Mouse (Mus musculus) brain, embryonic 18.5 days (tissue): ENCODE measurements at regions not wholly inside any gene's neighbourhood (a gene's known extent, or its start where the extent isn't known, plus 50 kb on each side); places are given as distances from the start of the nearest gene placed in this dataset.

Experiments used
- DNase-seq: peaks from one replicate; pipeline ENCODE4 v3.0.0-alpha.2; 2012; ENCODE audit warnings: low read depth, low spot score

DNA sequence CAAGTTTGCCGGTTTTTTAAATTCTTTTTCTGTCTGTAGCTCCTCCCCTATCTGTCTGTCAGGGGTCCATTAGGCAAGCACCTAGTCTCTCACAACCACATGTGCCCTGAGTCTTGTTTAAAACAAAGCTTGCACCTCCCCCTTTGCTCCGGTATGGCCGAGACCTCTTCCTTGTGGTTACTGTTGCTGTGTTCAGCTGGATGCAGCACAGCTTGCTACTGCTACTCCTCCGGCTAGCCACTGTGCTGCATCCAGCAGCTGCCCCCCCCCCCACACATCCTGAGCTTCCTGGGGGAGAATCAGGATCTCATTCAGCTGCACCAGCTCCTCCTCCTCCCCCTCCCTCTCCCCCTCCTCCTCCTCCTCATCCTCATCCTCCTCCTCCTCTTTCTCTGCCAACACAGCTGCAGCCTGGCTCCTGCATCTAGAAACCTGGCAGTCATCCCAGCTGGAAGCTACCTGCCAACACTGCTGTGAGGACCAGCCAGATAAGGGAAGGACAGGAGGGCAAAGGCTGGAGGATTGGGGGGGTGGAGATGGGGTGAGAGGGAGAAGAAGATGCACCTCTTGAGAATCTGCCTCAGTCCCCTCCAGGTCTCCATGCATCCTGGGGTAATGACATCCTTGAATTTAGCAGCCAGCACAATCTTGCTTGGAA is 114.8 kb upstream of the Tmem260 start:
- no peak for DNase-seq

DNA sequence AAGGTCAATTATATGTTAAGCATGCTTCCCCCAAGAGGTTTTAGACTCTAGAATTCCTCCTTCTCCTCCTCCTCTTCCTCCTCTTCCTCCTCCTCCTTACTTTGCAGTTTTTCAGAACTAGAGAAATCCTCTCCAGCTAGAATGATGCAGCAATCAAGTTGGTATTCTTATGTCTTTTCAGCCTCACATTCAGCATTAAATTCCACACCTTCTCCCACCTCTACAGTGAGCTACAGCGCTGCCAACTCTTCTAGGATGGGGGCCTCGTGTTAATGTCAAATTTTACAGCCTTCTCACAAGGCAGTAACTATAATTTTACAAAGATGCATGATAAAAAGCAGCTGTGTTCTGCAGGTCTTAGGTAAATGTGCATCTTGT is 114.3 kb upstream of the Tmem260 start:
- no peak for DNase-seq

DNA sequence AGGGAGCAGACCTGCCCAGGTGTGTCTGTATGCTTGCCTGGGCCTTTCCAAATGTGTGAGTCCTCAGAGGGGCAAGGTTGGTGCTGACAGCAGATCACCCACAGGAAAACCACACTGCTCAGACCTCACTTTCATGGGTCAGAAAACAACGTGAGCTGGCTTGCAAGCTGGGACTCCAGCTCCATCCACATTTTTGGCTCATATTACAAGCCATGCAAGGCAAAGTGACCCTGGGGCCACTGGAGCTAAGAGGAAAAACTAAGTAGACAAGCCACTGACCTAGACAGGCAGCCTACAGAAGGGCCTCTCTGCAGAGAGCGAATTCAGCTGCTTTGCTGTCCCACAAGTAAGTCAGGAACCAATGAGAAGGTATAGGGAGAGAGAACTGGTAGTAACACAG is 113.7 kb upstream of the Tmem260 start:
- DNase-seq = no peak

DNA sequence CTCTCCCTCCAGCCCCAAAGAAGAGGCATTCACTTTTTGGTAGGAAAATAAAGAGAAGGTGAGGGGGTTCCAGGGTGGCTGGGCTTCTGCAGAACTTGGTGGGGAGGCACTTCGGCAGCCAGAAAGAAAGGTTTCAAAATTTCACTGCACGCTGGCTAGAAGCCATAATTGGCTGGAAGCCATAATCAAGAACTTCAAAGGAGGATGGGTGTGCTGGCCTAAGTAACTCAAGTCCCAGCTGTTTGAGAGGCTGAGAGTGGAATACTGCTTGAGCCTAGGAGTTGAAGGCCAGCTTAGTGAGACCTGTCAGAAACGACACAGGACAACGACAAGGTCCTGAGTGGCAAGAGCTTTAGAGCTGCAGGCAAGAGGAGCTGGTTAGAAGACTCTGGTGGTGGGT is 113.3 kb upstream of the Tmem260 start:
- no peak for DNase-seq

DNA sequence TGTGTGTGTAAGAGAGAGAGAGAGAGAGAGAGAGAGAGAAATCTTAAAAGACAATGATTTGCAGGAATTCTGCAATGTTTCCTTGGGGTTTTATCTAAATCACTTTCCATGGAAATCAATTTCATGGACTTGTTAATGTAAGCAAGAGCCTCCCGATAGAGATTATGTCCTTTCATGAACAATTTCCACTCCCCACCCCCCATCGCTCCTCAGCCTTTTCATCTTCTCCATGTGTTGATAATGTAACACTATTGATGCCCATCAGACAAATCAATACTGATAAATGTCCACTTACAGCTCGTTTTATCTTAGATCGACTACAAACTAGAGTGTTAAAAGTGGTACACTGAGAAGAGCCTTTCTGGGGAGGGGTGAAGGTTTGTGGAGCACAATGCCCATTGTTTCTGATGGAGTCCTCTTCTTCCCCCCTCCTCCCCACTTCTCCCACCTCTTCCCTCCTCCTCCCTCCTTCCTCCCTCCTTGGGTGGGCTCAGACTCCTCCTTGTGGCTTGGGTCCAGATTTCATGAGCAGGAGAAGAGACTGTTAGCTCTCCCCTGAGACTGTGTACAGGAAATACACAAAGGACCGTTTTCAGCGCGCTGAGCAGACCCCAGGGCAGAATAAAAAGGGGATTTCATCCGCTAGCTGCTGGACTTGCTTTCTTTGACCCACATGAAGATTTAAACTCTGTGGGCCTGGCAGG is 111.7 kb upstream of the Tmem260 start:
- no peak for DNase-seq

DNA sequence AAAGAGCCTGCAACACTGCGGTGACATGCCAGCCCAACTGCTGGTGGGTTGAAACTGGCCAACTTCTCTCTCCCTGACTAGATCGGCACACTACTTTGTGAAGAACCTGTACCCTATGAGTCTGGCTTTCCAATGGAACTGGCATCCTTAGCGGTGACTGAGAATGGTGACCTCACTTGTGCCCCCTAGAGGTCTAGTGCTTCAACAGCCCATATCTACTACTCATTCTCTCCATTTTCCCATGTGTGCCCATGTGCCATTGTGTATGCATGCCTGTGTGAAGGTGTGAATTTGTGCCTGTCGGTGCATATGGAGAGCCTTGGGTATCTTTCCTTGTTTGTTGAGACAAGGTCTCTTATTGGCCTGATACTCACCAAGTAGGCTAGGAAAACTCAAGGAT is 106.5 kb upstream of the Tmem260 start:
- no peak for DNase-seq

DNA sequence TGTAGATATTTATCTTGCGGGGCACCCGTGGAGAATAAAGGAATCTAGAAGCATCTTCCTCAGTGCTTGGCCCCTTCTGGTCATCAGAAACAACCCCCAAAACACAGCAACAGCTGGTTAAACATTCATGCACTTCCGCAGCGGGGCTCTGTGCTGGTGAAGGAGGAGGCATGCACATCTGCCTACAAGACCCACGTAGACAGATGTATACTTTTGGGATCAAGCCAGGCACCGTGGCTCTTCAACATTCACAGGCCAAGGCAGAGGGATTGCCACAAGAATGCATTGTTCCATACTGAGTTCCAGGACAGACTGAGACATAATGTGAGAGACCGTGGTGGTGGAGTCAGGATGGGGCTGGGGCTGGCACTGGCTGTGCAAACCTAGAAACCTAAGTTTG is 103.0 kb upstream of the Tmem260 start:
- DNase-seq = no peak

DNA sequence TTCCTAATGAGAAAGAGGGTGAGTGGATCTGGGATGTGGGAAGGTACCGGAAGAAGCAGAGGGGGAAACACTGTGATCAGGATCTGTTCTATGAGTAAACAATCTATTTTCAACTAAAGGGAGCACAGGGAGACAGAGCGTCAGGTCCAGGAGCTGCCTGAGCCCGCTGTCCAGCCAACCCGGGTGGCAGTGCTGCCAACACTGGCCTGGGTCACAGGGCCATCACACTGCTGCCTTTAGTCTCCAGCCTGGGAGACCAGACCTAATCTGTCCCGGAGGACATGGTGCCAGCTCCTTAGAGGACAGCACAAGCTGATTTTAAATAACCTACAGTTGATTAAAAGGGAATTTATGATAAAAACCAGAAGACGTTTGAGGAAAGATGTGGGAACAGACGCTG is 100.0 kb upstream of the Tmem260 start:
- no peak for DNase-seq

DNA sequence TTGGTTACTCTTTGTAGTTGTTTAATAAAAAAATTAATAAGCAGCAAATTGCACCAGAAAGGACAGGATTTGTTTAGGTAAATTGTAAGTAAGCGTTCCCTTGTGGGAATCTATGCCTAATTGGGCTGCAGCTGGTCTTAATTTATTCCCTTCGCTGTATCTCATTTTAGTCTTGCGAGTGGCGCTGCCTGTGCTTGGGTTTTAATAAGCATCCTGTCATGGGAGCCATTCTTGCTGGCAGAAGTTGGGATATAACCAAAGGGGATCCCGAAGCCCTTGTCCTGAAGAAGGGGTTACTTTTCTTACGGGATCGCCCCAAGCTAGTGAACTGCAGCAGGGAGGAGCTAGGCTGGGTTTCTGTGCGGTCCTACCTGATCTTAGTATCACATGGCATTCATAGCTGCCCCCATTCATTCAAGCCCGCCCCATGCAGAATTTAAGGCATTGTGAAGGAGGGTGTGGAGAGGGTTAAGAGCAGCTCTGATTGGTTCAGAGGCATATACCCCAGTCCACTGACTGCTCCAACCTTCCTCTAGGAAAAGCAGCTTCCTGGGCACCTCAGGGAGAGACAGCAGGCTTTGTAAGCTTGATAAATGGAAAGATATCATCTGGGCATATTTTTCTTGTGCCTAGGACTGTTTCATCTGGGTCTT is 96.4 kb upstream of the Tmem260 start:
- no peak for DNase-seq

DNA sequence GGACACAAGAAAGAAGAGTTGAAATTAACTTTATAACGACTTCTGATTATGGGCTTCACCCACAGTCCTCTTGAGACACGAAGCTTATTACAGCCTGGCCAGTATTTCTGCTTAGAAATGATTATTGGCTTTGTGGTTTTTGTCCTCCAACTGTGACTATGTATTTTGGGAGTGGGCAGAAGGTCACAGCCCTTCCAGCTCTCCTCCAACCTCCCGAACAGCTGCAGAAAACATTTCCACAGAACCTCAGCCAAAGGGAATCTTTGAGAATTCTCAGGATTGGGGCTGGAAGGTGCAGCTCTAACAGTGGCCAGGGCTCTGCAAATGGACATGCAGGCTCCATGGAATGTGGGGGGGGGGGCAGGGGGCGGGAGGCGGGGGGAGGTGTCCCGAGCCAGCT is 94.3 kb upstream of the Tmem260 start:
- DNase-seq = no peak

DNA sequence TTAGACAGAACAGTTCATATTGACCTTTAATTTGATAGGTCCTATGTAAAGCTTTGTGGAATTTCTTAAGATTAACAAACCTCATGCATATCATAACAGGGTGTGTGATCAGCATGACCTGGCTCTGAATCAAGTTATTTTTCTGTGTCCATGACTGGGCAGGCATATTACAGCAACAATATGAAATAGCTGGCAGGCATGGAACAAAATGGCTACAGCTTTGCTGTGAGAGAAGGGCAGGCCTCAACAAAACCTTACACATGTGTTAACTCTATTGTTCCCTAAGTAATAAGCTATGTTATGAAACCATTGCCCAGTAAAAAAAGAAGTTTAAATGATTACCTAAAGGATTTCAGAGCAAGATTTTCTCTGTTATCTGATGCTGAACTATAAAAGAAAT is 93.1 kb upstream of the Tmem260 start:
- DNase-seq = no peak

DNA sequence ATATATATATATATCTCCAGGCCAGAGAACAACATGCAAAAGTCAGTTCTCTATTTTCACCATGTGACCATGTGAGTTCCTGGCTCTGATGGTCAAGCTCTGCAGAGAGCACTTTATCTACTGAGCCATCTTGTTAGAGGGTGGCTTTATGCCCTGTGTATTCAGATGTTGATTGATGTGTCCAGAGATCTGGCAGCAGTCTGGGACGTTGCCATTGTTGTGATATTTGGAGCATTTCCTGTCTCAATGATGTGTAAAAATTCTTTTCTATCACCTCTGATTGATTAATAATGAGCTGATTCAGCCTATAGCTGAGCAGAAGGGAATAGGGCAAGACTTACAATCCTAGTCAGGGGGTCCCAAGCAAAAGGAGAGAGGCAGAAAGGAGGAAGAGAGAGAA is 91.7 kb upstream of the Tmem260 start:
- DNase-seq = no peak

DNA sequence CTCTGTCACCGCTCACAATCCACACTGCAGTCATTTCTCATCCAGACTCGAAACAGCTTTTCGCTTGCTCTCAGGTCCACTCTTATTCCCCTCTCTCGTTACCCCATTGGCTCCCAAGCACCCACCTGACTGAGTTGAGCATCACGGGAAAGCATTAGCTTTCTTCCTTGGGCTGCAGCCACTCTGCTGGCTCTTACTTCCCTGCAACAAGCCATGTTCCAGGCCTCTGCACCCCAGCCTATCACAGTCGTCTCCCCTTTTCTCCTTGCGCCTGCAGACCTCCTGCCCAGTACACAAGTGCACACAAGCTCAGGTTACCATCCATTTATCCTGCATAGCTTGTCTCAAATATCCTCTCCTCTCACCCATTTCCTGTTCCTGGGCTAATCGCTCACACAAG is 88.5 kb upstream of the Tmem260 start:
- DNase-seq = no peak

DNA sequence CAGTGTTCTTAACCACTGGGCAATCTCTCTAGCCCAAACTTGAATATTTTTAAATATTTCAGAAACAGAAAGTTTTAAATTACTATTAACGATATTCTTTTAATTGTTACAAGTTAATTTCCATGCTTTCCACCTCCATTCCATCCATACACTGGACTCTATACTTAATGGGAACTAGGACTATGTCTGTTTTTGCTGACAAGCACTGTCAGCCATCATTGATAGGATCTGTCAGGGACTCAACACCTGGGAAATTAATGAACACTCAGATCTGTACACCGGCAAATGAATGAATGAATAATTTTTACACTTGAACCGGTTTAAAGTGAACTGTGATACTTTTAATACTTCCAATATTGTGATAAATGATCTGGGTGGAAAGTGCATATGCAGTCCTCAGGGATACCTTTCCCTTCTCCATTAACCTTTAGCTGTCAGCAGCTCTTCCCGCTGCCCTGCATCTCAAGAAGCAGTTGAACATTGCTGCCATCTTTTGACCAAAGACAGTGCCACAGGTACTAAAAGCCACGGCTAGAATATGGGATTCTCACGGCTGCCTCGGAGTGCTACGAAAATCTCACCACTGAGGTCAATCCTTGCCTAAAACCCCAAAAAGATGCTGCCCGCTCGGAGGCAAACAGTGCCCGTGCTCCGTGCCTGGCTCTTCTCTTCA is 87.3 kb upstream of the Tmem260 start:
- no peak for DNase-seq

DNA sequence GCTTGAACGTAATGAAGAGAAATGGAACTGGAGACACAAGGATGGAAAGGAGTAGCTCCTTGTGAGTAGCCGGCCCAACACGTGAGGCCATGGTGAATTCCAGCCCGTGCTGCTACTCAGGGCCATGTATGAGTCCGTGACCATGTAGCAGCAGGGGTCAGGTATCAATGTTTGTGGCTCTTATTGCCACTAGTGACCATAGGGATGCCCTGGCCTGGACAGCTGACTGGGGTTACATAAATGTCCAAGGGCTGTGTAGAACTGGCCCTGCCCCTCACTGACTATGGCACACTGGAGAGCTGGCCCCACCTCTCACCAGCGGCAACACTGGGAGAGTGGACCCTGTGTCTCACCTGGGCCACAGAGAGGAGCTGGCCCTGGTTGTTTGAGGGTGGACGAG is 84.1 kb upstream of the Tmem260 start:
- no peak for DNase-seq

DNA sequence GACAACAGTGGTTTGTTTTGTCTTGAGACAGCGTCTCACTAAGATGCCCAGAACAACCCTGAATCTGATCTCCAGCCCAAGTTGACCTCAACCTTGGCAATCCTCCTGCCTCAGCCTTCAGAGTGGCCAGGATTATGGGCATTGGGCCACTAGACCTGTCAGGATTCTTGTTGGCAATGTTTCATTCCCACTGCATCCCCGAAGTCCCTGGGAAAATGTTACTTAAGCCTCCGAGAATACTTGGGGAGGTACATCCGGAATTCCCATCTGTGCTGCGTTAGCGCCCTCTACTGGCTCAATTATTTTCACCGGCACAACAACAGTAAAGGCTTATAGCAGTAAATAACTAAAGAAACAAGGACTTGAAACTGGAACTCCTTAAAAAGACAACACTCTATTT is 78.9 kb upstream of the Tmem260 start:
- peak; percentile 66 for DNase-seq

DNA sequence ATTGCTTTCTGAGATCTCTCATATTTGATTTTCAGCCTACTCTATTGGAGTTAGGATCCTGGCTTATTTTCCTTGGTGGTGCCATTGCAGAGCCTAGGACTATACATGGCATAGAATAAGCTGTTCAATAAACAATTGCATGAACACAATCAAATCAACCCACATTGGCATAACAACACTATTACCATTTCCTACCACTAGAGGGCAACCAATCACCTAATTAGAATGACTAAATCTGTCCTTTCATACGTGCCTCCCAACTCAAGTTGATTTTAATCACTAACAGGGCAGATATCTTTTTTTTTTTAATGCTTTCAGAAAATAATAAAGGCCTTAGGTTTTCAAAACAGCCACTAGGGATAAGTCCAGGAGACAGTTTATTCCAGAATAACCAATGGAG is 75.6 kb upstream of the Tmem260 start:
- no peak for DNase-seq

DNA sequence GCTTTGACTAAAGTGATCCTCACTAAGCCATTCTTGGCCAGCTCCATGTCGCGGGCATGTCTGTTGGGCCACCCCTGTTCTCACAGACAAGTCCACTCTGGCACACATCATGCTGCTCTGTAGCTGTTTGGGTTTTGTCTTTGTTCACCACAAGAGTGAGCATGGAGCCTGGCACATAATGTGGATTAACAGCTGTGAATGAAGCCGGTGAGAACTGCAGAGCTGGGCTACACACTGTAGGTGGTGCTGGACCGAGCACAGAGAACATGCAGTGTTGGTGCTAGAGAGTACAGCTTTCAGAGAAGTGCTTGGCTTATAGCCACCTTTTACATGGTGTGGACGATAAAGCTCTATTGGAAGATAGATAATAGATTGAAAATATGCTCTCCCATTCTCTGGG is 74.2 kb upstream of the Tmem260 start:
- DNase-seq = peak; percentile 28

DNA sequence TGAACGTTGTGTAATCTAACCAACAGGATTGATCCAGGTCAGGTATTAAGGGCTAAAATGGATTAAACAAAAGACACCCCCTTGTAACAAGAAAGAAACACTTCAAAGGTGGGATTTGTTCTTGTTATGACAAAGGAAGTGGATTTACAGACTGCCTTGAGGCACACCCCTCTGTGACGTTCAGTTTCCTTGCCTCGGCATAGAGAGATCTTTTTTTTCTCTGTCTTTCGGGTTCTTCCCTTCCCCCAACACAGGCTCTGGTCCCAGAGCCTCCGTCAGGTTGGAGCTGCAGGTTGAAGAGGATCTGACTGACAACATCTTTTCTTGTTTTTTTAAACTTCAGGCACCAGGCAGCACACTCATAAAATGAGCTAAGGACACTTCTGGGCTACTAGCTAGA is 69.8 kb upstream of the Tmem260 start:
- DNase-seq = no peak
